Mouse (Mus musculus) bone marrow, adult 2 months (tissue): ENCODE data around the gene Trim43a. TPM values are rescaled to one million over a fixed set of nuclear protein-coding genes. Genes with fewer than 3 reads are reported as not detected.
A peak's percentile ranks its signal among the peaks of the same experiment; 100 is the strongest.
"Not testable (repeated sequence)": the region's sequence is repeated elsewhere in the genome, so short reads cannot be mapped to it uniquely, and the experiment has no call there.

Experiments used
- H3K27ac ChIP-seq: fragments of 200-500 bp; 2 replicates; pipeline ENCODE4 v1.5.1; 2012; ENCODE audit warnings: low read depth, mild to moderate bottlenecking, control low read depth, inconsistent platforms, low read length; ENCODE audit not compliant: control insufficient read depth, poor library complexity, insufficient read depth
- H3K4me1 ChIP-seq: fragments of 200-500 bp; 2 replicates; pipeline ENCODE4 v1.6.1; 2011; ENCODE audit warnings: low read length; ENCODE audit not compliant: control insufficient read depth, insufficient read depth
- H3K4me3 ChIP-seq: fragments of 200-500 bp; replicated peaks from 2 replicates; pipeline ENCODE3; 2011; ENCODE audit warnings: mild to moderate bottlenecking, low read depth, low read length, control low read depth; ENCODE audit not compliant: control insufficient read depth
- CTCF ChIP-seq: fragments of 200-500 bp; IDR thresholded peaks from 2 replicates; pipeline ENCODE4 v1.5.1; 2011; ENCODE audit warnings: low read length, control low read depth; ENCODE audit not compliant: control insufficient read depth, insufficient read depth
- POLR2A ChIP-seq: fragments of 200-500 bp; IDR thresholded peaks from 2 replicates; pipeline ENCODE4 v1.6.1; 2011; ENCODE audit warnings: low read depth, mild to moderate bottlenecking, control low read depth, low read length, borderline replicate concordance; ENCODE audit not compliant: control insufficient read depth
- WGBS: fragments of 180-500 bp; shearing (Covaris S2); methylation state at CpG from one replicate; pipeline ENCODE4 v1.1.7; 2018; 5-methylcytosine and 5-hydroxymethylcytosine counted together
- polyA plus RNA-seq: library from polyadenylated mRNA; stranded (reverse); fragments of >200 nt; gene quantifications from 2 replicates; pipeline ENCODE4 v1.2.4, GENCODE M21; 2011; ENCODE audit warnings: low replicate concordance; ENCODE audit not compliant: missing spikeins, insufficient read depth, insufficient read length

Gene Trim43a
- polyA plus RNA-seq, 1 experiment = not detected

DNA sequence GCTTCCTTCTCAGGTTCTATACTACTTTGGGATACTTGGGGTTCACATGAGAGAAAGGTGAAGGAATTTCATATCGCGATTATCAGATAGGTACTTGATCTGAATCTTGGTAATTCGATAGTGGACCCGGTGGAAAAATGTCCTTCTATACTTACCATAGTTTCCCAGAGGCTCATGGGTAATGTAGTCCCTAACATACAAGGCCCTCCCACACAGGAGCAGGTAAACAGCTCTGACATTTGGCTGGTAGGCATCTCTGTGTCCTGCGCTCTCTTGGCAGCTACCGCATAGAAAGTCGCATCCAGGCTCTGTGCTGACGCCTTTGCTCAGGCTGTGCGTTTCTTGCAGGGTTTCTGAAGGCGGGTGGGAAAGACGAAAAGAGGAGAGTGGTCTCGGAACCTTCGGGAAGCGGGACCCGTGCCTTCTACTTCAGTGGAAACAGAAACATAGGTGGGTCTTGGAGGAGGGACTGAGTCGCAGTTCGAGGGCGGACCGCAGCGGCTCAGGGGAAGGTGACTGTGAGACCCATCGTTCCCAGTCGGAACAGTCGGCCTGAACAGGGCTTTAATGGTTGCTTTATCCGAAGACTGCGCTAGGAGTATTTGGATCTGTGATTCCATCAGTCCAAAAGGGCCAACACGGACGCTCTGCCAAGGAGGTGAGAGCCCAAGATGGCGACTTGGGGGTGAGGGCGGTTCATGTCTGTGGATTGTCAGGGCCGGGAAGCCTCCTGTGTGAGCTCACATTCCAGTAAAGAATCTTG, 32.7 kb upstream of the Trim43a start, which contains the start of gene Zfp949:
Gene Zfp949, plus strand, starts transcription at position 170 of the 763 bp plus-strand sequence.
- peak within 1 kb of the TSS; percentile 67 for H3K27ac ChIP-seq
- TF ChIP-seq POLR2A = peak; percentile 27
- TF ChIP-seq CTCF = no peak
- no peaks in the 10 kb centered on the region; the same call in 1 of the 2 replicates for H3K4me1 ChIP-seq
- whole genome bisulfite sequencing = under 1% methylated on average over 30 of the region's 30 CpGs
- peak within 1 kb of the TSS; percentile 85 for H3K4me3 ChIP-seq

DNA sequence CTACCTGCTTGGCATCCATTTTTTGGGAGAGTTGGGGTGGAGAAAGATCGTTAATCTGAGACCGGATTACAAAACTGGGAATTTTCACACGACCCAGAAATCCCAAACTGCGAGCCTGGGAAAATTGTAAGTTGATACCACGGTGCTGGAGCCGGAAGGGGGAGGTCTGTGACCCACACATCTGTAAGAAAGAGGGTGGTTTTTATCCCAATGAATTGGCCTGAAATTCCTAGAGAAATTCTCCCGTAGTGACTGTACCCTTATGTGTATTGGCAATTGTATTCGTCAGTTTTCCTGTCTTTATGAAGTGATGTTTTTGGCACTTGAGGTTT, 32.1 kb upstream of the Trim43a start:
- H3K27ac ChIP-seq = peak overlapping the region; percentile 67
- 2% methylated on average over 8 of the region's 8 CpGs for WGBS
- peak overlapping the region; percentile 85 for H3K4me3 ChIP-seq
- TF ChIP-seq POLR2A (no peak), CTCF (no peak)
- no peaks in the 10 kb centered on the region; the same call in 1 of the 2 replicates for H3K4me1 ChIP-seq

DNA sequence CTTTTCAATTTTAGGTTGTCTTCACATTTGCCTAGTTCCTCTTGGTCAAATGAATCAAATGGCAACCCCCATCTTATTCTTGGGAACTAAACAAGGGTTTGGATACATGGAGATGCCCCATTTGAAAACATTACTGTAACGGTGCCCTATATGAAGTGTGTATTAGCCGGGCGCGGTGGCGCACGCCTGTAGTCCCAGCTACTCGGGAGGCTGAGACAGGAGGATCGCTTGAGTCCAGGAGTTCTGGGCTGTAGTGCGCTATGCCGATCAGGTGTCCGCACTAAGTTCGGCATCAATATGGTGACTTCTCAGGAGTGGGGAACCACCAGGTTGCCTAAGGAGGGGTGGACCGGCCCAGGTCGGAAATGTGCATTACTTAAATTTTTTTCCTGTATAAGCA, 27.6 kb upstream of the Trim43a start:
- TF ChIP-seq POLR2A = no peak
- no peak overlapping the region for H3K4me3 ChIP-seq
- H3K27ac ChIP-seq = no peak overlapping the region
- WGBS = 95% methylated on average over 14 of the region's 14 CpGs
- H3K4me1 ChIP-seq = no peaks in the 10 kb centered on the region; the same call in 1 of the 2 replicates

DNA sequence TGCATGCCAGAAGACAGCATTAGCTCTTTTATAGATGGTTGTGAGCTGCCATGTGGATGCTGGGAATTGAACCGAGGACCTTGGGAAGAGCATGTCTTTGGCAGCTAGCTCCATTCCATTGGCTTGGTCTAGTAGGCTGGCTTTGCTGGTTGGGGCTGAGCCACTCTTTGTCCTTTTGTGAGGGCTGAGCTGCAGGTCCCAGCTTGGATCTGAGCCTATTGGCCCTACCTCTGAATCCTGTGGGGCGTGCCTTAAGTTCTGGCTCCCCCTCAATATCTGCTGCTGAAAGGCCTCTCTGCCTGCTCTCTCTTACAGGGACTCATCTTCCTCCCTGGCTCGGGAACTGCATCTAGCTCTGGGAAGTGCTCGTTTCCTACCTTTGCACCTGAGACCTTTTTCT, 22.5 kb upstream of the Trim43a start:
- TF ChIP-seq POLR2A (no peak), CTCF (no peak)
- no peaks in the 10 kb centered on the region; the same call in 1 of the 2 replicates for H3K4me1 ChIP-seq
- WGBS = 90% methylated on average over 4 of the region's 4 CpGs
- H3K27ac ChIP-seq = no peak overlapping the region
- H3K4me3 ChIP-seq = no peak overlapping the region

DNA sequence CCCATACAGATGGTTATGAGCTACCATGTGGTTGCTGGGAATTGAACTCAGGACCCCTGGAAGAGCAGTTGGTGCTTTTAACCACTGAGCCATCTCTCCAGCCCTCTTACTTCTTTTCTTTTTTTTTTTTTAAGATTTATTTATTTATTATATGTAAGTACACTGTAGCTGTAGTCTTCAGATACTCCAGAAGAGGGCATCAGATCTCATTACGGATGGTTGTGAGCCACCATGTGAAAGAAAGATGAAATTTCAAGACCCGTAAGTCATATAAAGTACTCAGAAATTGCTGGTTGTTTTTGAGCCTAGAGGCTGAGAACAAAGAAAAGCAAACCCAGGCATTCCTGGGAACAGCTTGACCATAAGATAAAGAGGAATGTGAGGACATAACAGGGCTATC, 19.2 kb upstream of the Trim43a start:
- not testable (repeated sequence) for H3K4me3 ChIP-seq, H3K4me1 ChIP-seq, H3K27ac ChIP-seq
- WGBS = 90% methylated on average over 2 of the region's 2 CpGs

DNA sequence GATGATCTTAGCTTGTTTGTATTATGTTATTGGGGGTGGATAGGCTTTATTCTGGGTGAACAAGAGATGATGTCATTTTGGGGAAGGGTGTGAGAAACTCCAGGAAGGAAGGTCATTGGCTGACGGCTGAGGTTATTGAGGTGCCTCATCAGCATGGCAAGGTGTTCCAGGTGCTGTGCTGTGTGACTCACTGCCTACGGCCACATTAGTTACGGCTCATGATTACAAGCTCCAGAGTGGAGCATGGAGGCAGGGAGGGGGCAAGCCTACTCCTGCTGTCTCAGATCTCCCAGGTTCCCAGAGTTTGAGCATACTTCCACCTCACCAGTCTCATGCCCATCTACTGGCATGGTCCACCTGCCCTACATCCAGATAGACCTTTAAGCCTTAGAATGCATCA, 10.2 kb upstream of the Trim43a start:
- not testable (repeated sequence) for H3K4me3 ChIP-seq, H3K27ac ChIP-seq, H3K4me1 ChIP-seq
- WGBS = 99% methylated on average over 3 of the region's 3 CpGs

DNA sequence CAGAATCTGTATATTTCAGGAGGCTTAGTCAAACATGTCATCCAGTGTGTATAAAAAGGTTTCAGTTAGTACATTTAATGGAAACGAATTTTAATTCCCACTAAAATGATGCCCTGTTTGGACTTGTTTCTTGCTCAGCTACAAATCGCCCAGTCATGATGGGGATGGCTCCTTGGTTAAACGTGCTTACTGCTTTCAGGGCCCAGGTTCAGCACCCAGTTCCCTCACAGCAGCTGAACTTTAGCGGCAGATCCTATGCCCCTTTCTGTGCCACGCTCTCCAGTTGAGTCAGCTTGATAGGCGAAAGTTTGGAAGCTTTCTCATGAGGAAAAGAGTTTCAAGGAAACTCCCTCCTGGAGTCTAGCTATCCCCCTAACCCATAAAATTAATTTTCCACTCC, 13.0 kb downstream of the Trim43a start:
- H3K27ac ChIP-seq, H3K4me1 ChIP-seq, H3K4me3 ChIP-seq: not testable (repeated sequence)
- WGBS = 81% methylated on average over 6 of the region's 6 CpGs

DNA sequence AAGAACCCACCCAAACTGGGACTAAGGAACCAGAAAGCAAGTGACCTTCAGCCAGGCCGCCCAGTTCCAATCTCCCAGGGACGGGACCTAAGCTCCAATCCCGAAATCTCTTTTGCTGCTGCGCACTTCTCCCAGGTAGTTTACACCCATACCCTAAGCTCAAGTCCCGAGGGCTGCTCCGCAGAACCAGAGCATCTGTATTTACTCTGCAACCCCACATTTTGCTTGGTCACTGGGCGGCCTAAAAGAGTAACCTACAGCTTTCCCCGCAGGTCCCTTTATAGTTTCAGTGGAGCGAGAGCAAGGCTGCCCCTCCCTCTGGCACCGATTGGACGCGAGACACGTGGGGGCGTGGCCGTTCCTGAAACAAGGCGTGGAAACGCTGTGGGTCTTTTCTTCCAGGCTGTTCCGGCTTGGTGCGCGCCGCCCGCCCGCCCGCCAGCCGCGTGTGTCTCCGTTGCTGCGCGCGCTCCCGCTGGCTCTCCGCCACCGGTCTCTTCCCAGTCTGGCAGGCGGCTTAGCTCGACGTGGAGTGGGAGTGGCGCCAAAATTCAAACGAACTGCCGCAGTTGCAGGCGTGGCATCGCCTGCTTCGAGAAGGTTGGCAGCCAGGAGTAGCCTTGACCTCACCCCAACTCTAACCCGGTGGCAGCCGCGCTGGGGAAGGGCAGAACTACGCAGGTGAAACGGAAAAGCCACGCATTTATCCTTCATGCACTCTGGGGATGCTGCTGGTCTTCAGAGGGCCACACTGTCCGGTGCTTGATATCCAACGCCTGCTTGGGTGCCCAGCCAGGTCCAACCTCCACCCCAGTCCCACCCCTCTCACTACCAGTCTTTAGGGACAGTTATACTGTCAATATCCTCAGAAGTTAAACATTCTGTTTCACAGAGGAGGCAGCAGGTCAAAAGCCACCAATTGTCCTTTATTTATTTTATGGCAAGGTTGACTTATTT, 18.8 kb downstream of the Trim43a start:
- not testable (repeated sequence) for H3K4me3 ChIP-seq, H3K4me1 ChIP-seq
- 2% methylated on average over 48 of the region's 50 CpGs for WGBS
- peak overlapping the region; percentile 55 for H3K27ac ChIP-seq

DNA sequence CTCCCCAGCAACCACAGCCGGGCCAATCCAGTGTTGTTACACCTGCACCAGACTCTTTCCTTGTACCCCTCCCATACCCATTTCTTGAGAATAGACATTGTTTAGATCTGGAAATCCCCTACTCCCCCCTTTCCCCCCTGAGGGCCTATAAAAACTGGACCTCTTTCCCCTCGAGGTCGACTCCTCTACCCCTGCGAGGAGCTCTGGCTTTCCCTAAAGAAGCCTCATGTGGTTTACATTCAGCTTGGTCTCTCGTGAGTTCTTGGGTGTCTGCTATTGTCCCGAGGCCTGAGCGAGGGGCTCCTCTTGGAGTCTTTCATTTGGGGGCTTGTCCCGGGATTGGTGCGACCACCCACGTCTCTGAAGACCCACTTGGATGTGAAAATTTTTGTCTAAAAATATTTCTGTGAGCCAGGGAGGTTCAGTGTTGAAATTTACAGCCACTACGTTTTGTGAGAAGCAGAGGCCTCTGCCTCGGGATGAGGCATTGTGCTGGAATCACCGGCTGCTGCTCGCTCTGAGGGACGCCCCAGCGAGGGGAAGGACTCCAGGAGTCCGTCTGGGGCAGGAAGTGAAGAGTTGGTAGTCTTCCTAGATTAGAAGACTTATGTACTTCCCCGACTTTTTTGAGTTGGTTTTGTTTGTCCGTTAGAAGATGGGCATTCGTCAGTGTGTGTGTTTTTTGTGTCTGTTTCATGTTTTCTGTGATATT, 45.3 kb downstream of the Trim43a start:
- 75% methylated on average over 16 of the region's 20 CpGs for WGBS
- H3K4me3 ChIP-seq, H3K4me1 ChIP-seq, H3K27ac ChIP-seq: not testable (repeated sequence)

DNA sequence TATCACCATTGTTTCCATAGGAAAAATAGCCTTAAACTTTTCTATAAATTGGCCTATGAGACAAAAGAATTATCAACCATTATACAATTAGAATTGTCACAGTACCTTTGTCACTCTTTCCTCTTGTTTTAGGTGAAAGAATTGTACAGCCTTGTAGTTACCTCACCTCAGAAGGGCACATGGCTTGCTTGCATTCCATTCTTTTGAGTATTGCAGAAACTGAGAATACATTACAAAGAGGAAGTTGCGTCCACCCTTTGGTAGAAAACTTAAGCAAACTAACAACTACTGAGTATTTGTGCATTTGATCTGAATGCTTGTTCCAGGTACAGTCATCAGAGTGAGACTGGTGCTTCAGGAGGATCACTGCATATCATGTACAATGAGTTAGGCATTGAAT, 57.4 kb downstream of the Trim43a start:
- WGBS = 32% methylated on average over 1 of the region's 1 CpGs
- H3K27ac ChIP-seq, H3K4me3 ChIP-seq, H3K4me1 ChIP-seq: not testable (repeated sequence)
